9 mouse cellular contexts compared by ENCODE assay signal in the genomic region with DNA sequence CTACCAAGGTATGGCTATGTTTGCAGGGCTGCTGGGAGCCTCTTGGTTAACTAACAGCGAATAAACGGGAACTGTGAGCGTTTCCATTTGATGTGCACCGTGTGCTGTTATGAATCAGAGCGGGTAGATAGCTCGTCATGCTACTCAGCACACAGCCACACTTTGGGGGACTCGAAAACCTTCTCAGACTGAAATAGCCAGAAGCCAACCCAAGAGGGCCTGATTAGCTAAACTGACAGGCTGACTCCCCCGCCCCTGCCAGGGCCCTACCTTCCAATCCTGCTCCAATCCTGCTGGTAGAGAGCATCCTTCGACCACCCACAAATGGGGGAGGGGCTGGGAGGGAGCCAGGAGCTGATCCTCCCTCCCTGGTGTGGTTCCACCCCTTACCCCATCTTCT. TPM values are rescaled to one million over a fixed set of nuclear protein-coding genes. Genes with fewer than 3 reads are reported as not detected.
DNase-seq lines count a peak whose midpoint lies in the region; ATAC-seq and TF ChIP-seq lines count a peak whose summit lies in the region.
"Had no signal": no experiment of that assay in that cellular context is flagged by ENCODE, and none has a peak within 500 bp of the region (broad histone marks: within the 10 kb centered on the region; RNA-seq: fewer than 3 reads in every experiment).

No protein-coding gene starts in this region.

- no peak for TF ChIP-seq CTCF in midbrain, postnatal 0 days (IDR thresholded peaks at IDR 0.05)

- peaks cover 49% of the 10 kb centered on the region for H3K27me3 ChIP-seq in heart, embryonic 15.5 days
- peaks cover 2% of the 10 kb centered on the region; the same call in 1 of the 2 replicates for H3K27me3 ChIP-seq in hindbrain, embryonic 16.5 days (replicated peaks; ENCODE audit: control insufficient read depth, insufficient read depth, low read length)
- H3K27me3 ChIP-seq in midbrain, postnatal 0 days (ENCODE audit: insufficient read depth, low read length), result no peaks in the 10 kb centered on the region

- no peaks in the 10 kb centered on the region for H3K36me3 ChIP-seq in heart, embryonic 15.5 days
- no peaks in the 10 kb centered on the region for H3K36me3 ChIP-seq in hindbrain, embryonic 16.5 days (ENCODE audit: control insufficient read depth, insufficient read depth, low read length)
- H3K36me3 ChIP-seq in midbrain, postnatal 0 days (ENCODE audit: insufficient read depth, low read length), result no peaks in the 10 kb centered on the region

- ATAC-seq in heart, embryonic 15.5 days (replicated peaks; ENCODE audit: insufficient number of reproducible peaks, insufficient read depth, low FRiP score, low read depth), result 0 out of 2 replicates have a peak, but pooled peaks have one; percentile 18
- no peak for ATAC-seq in hindbrain, embryonic 16.5 days
- ATAC-seq in midbrain, postnatal 0 days (ENCODE audit: low FRiP score), result no peak
- no peak for ATAC-seq in megakaryocyte progenitor cell, adult 5-6 weeks (replicated peaks; ENCODE audit: poor library complexity)
- ATAC-seq in megakaryocyte-erythroid progenitor cell, adult 5-6 weeks (replicated peaks; ENCODE audit: low FRiP score, low TSS enrichment, poor library complexity, severe bottlenecking), result no peak

- H3K4me1 ChIP-seq in heart, embryonic 15.5 days (replicated peaks), result peaks cover 20% of the 10 kb centered on the region
- H3K4me1 ChIP-seq in hindbrain, embryonic 16.5 days (ENCODE audit: control insufficient read depth, insufficient read depth, low read depth, low read length), result peaks cover 13% of the 10 kb centered on the region
- H3K4me1 ChIP-seq in midbrain, postnatal 0 days (ENCODE audit: insufficient read depth, low read length), result peaks cover 8% of the 10 kb centered on the region; the same call in 1 of the 2 replicates

- no peaks in the 10 kb centered on the region for H3K9me3 ChIP-seq in heart, embryonic 15.5 days (replicated peaks)
- no peaks in the 10 kb centered on the region for H3K9me3 ChIP-seq in hindbrain, embryonic 16.5 days (ENCODE audit: control insufficient read depth, low read length)
- no peaks in the 10 kb centered on the region for H3K9me3 ChIP-seq in midbrain, postnatal 0 days (ENCODE audit: low read length)

- H3K27ac ChIP-seq in heart, embryonic 15.5 days, result no peak overlapping the region
- no peak overlapping the region for H3K27ac ChIP-seq in hindbrain, embryonic 16.5 days (ENCODE audit: low read depth, low read length)
- H3K27ac ChIP-seq in midbrain, postnatal 0 days (ENCODE audit: low read depth, low read length), result no peak overlapping the region

- H3K9ac ChIP-seq in heart, embryonic 15.5 days, result no peak overlapping the region
- peak overlapping the region; percentile 31 for H3K9ac ChIP-seq in hindbrain, embryonic 16.5 days (ENCODE audit: low read depth, low read length)
- no peak overlapping the region for H3K9ac ChIP-seq in midbrain, postnatal 0 days (replicated peaks; ENCODE audit: low read length, poor library complexity, severe bottlenecking)

- 1% methylated on average over 9 of the region's 9 CpGs for WGBS in heart, embryonic 15.5 days
- WGBS in hindbrain, embryonic 16.5 days, result 4% methylated on average over 9 of the region's 9 CpGs
- WGBS in midbrain, postnatal 0 days, result 5% methylated on average over 9 of the region's 9 CpGs

- DNase-seq in heart, postnatal 10 days, result no peak
- peak; percentile 67 for DNase-seq in brain, adult 2 months (ENCODE audit: low read depth, low spot score)
- peak; percentile 24 for DNase-seq in midbrain, postnatal 0 days (ENCODE audit: low spot score)
- DNase-seq in c-Kit-positive CD71-positive TER-119-positive erythroid progenitor cells, embryonic 14.5 days (ENCODE audit: low spot score), result no peak
- DNase-seq: cerebellum, adult 9-10 months had no signal

- intact Hi-C loops in heart, postnatal 10 days (cut with DNase I), result no loop called here

- no peak overlapping the region for H3K4me2 ChIP-seq in heart, embryonic 15.5 days
- H3K4me2 ChIP-seq in hindbrain, embryonic 16.5 days (ENCODE audit: low read length), result peak overlapping the region; percentile 32
- peak overlapping the region; percentile 24; the same call in 1 of the 2 replicates for H3K4me2 ChIP-seq in midbrain, postnatal 0 days (ENCODE audit: low read depth, low read length, poor library complexity, severe bottlenecking)

- H3K4me3 ChIP-seq in heart, embryonic 15.5 days, result no peak overlapping the region
- H3K4me3 ChIP-seq in hindbrain, embryonic 16.5 days (ENCODE audit: low read length), result peak overlapping the region; percentile 8; the same call in 1 of the 2 replicates
- no peak overlapping the region for H3K4me3 ChIP-seq in midbrain, postnatal 0 days (ENCODE audit: low read depth, low read length)

RNA-seq across cellular contexts. Expression of a gene that starts 4.7 kb away (rescaled TPM):
- polyA plus RNA-seq in heart, embryonic 15.5 days (2015; fragmentation: Nextera tagmentation; extraction: Ambion mirVana), result 1.6 and 2.8 TPM in 2 replicates
- 1 to 10 TPM; 1.9 to 2.2 TPM for total RNA-seq in heart, postnatal 10 days (2021)
- 27.4 and 28.3 TPM in 2 replicates for polyA plus RNA-seq in hindbrain, embryonic 16.5 days (2015; fragmentation: Nextera tagmentation; extraction: Ambion mirVana)
- total RNA-seq in midbrain, postnatal 0 days (2014; rRNA removed), result 47.4 and 61.3 TPM in 2 replicates
- polyA plus RNA-seq in midbrain, postnatal 0 days (2015; fragmentation: Nextera tagmentation; extraction: Ambion mirVana), result 31.6 and 34.9 TPM in 2 replicates
- total RNA-seq in megakaryocyte progenitor cell, adult 5-6 weeks (2015), result not detected in 2 replicates
- total RNA-seq in megakaryocyte progenitor cell, adult 5-6 weeks (2017), result not detected in 2 replicates
- total RNA-seq in megakaryocyte-erythroid progenitor cell, adult 5-6 weeks (2014; fragmentation: Nextera tagmentation), result not detected in 2 replicates
- total RNA-seq in megakaryocyte-erythroid progenitor cell, adult 5-6 weeks (2017), result not detected in 2 replicates

RNA-seq across cellular contexts. Expression of a gene that starts 48.4 kb away (rescaled TPM):
- 4.8 and 5.7 TPM in 2 replicates for polyA plus RNA-seq in heart, embryonic 15.5 days (2015; fragmentation: Nextera tagmentation; extraction: Ambion mirVana)
- 10 to 100 TPM; 48.3 to 49.2 TPM for total RNA-seq in heart, postnatal 10 days (2021)
- polyA plus RNA-seq in hindbrain, embryonic 16.5 days (2015; fragmentation: Nextera tagmentation; extraction: Ambion mirVana), result 0.89 and 1.0 TPM in 2 replicates
- total RNA-seq in midbrain, postnatal 0 days (2014; rRNA removed), result 5.2 and 5.4 TPM in 2 replicates
- 0.48 and 0.52 TPM in 2 replicates for polyA plus RNA-seq in midbrain, postnatal 0 days (2015; fragmentation: Nextera tagmentation; extraction: Ambion mirVana)
- 7.2 and 10.1 TPM in 2 replicates for total RNA-seq in megakaryocyte progenitor cell, adult 5-6 weeks (2015)
- 15.2 and 17.6 TPM in 2 replicates for total RNA-seq in megakaryocyte progenitor cell, adult 5-6 weeks (2017)
- total RNA-seq in megakaryocyte-erythroid progenitor cell, adult 5-6 weeks (2014; fragmentation: Nextera tagmentation), result 0.33 and 1.3 TPM in 2 replicates
- 1.8 and 3.3 TPM in 2 replicates for total RNA-seq in megakaryocyte-erythroid progenitor cell, adult 5-6 weeks (2017)

Comparison
In these comparisons a context has a peak if more than half of its experiments do, and no peak if none do; other contexts are left out.
1. DNase-seq: peak in brain, adult 2 months (single experiment) and midbrain, postnatal 0 days (single experiment); none in heart, postnatal 10 days (0 of 2) and c-Kit-positive CD71-positive TER-119-positive erythroid progenitor cells, embryonic 14.5 days (single experiment).
2. RNA of a gene that starts 4.7 kb away (total RNA-seq): 47.4 to 61.3 TPM in midbrain, postnatal 0 days; 1.9 to 2.2 TPM in heart, postnatal 10 days, not detected in megakaryocyte progenitor cell, adult 5-6 weeks and not detected in megakaryocyte-erythroid progenitor cell, adult 5-6 weeks; every median in the first group is over 10 times any median in the second.